Mouse (Mus musculus): ENCODE measurements around the gene Tmbim1. TPM values are rescaled to one million over a fixed set of nuclear protein-coding genes. Genes with fewer than 3 reads are reported as not detected.

Tmbim1 gene
- polyA plus RNA-seq, 1 experiment from 2014 or later = 22.9 TPM

GRCm38 (mm10) chr1:74294733-74295455 is 10.5 kb downstream of the Tmbim1 start:
- ATAC-seq (replicated peaks; ENCODE audit: low FRiP score) (no peak), DNase-seq (ENCODE audit: low spot score) (no peak)
- Histone ChIP-seq H3K36me3 (ENCODE audit: control insufficient read depth, insufficient read depth, low read length) (peaks cover 11% of the 10 kb centered on the region), H3K4me2 (peak overlapping the region; percentile 72), H3K9ac (ENCODE audit: low read depth, low read length) (peak overlapping the region; percentile 48; the same call in 1 of the 2 replicates), H3K27ac (ENCODE audit: low read depth, low read length) (peak overlapping the region; percentile 91), H3K27me3 (replicated peaks; ENCODE audit: control insufficient read depth, insufficient read depth, low read length) (no peaks in the 10 kb centered on the region), H3K9me3 (ENCODE audit: control insufficient read depth, low read length) (no peaks in the 10 kb centered on the region), H3K4me3 (ENCODE audit: low read depth, low read length) (peak overlapping the region; percentile 8; the same call in 1 of the 2 replicates), H3K4me1 (replicated peaks; ENCODE audit: control insufficient read depth, insufficient read depth, low read length) (peaks cover 45% of the 10 kb centered on the region)
- WGBS = 79% methylated on average over 6 of the region's 6 CpGs

- no peaks in the 10 kb centered on the region for H3K9me3 ChIP-seq (ENCODE audit: control insufficient read depth, low read length)
- no peak overlapping the region for H3K4me3 ChIP-seq (ENCODE audit: low read depth, low read length)
- no peak for DNase-seq (ENCODE audit: low spot score)
- H3K27me3 ChIP-seq (replicated peaks; ENCODE audit: control insufficient read depth, insufficient read depth, low read length) = no peaks in the 10 kb centered on the region
- ATAC-seq (replicated peaks; ENCODE audit: low FRiP score) = no peak
- WGBS = 93% methylated on average over 3 of the region's 3 CpGs
- no peak overlapping the region for H3K9ac ChIP-seq (ENCODE audit: low read depth, low read length)
- H3K36me3 ChIP-seq (ENCODE audit: control insufficient read depth, insufficient read depth, low read length) = peaks cover 11% of the 10 kb centered on the region
- H3K4me2 ChIP-seq = no peak overlapping the region
- H3K4me1 ChIP-seq (replicated peaks; ENCODE audit: control insufficient read depth, insufficient read depth, low read length) = peaks cover 38% of the 10 kb centered on the region
- no peak overlapping the region for H3K27ac ChIP-seq (ENCODE audit: low read depth, low read length)
These were observed 11.3 kb downstream of the Tmbim1 start for GRCm38 (mm10) chr1:74294090-74294643.

- WGBS = 88% methylated on average over 8 of the region's 8 CpGs
These were observed 12.0 kb downstream of the Tmbim1 start for GRCm38 (mm10) chr1:74293306-74293960.

DNA sequence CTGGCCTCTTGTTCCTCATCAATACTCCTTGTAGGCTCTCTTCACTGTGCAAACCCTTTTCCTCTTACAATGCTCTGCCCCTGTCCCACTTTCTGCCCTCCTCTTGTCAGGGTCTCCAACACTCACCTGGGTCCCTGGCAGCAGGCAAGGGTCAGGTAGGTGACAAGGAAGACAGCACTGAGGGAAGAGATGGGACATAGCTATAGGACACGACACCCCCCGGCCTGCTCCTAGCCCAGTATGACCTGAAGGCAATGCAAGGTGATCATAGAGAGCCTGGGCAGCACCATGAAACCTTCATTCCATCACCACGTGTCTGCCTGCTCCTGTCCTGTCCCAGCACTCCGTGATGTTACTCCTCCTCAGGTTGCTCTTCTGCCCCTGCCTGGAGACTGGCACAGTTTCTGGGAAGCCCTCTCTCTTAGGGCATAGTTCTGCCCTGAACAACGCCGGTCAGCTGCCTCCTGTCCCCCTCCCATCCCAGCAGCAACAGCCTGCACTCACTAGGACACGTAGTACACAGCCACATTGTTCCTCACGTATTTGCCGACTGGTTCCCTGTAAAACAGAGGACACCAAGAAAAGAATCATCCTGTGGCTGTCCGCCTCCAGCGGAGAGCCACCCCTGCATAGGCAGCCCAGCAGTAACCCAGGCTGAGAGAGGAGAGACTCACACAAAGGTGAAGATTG is 12.9 kb downstream of the Tmbim1 start:
- 90% methylated on average over 11 of the region's 11 CpGs for WGBS
- Histone ChIP-seq H3K27ac (ENCODE audit: low read depth, low read length) (no peak overlapping the region), H3K4me3 (ENCODE audit: low read depth, low read length) (no peak overlapping the region), H3K9me3 (ENCODE audit: control insufficient read depth, low read length) (no peaks in the 10 kb centered on the region), H3K36me3 (ENCODE audit: control insufficient read depth, insufficient read depth, low read length) (peaks cover 11% of the 10 kb centered on the region), H3K4me1 (replicated peaks; ENCODE audit: control insufficient read depth, insufficient read depth, low read length) (peaks cover 39% of the 10 kb centered on the region), H3K4me2 (no peak overlapping the region), H3K27me3 (replicated peaks; ENCODE audit: control insufficient read depth, insufficient read depth, low read length) (no peaks in the 10 kb centered on the region), H3K9ac (ENCODE audit: low read depth, low read length) (no peak overlapping the region)
- ATAC-seq (replicated peaks; ENCODE audit: low FRiP score) (no peak), DNase-seq (ENCODE audit: low spot score) (no peak)

More at GRCm38 (mm10) chr1:74293306-74293960, 12.0 kb downstream of the Tmbim1 start:
- Histone ChIP-seq H3K27me3 (replicated peaks; ENCODE audit: control insufficient read depth, insufficient read depth, low read length) (no peaks in the 10 kb centered on the region), H3K27ac (ENCODE audit: low read depth, low read length) (no peak overlapping the region; the same call in 1 of the 2 replicates), H3K4me1 (replicated peaks; ENCODE audit: control insufficient read depth, insufficient read depth, low read length) (peaks cover 41% of the 10 kb centered on the region), H3K9me3 (ENCODE audit: control insufficient read depth, low read length) (no peaks in the 10 kb centered on the region), H3K4me2 (no peak overlapping the region; the same call in 1 of the 2 replicates), H3K4me3 (ENCODE audit: low read depth, low read length) (no peak overlapping the region), H3K36me3 (ENCODE audit: control insufficient read depth, insufficient read depth, low read length) (peaks cover 11% of the 10 kb centered on the region), H3K9ac (ENCODE audit: low read depth, low read length) (no peak overlapping the region)
- ATAC-seq (replicated peaks; ENCODE audit: low FRiP score) (no peak), DNase-seq (ENCODE audit: low spot score) (no peak)

DNA sequence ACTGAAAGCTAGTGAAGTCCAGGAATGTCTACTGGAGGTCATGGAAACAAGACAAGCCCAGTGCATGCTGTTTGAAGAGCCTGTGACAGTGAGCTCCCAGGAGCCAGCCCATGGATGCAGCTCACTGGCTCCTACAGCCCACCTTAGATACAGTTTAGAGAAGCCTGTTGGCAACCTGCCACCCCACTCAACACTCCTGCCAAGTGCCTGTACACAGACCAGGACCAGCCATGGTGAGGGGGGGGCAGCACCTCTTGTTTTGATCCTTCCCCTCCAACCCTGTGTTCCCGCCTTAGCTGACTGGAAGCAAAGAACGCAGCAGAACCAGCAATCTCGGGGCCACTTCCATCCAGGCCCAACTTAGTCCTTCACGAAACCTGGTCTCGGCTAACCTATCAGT is 15.3 kb downstream of the Tmbim1 start:
- Histone ChIP-seq H3K9ac (ENCODE audit: low read depth, low read length) (no peak overlapping the region), H3K27ac (ENCODE audit: low read depth, low read length) (no peak overlapping the region), H3K4me2 (no peak overlapping the region), H3K27me3 (replicated peaks; ENCODE audit: control insufficient read depth, insufficient read depth, low read length) (no peaks in the 10 kb centered on the region), H3K4me3 (ENCODE audit: low read depth, low read length) (no peak overlapping the region), H3K36me3 (ENCODE audit: control insufficient read depth, insufficient read depth, low read length) (peaks cover 11% of the 10 kb centered on the region), H3K9me3 (ENCODE audit: control insufficient read depth, low read length) (no peaks in the 10 kb centered on the region), H3K4me1 (replicated peaks; ENCODE audit: control insufficient read depth, insufficient read depth, low read length) (peaks cover 24% of the 10 kb centered on the region)
- ATAC-seq (replicated peaks; ENCODE audit: low FRiP score) (no peak), DNase-seq (ENCODE audit: low spot score) (no peak)
- 87% methylated on average over 5 of the region's 5 CpGs for WGBS

GRCm38 (mm10) chr1:74289740-74290139 is 15.7 kb downstream of the Tmbim1 start:
- Histone ChIP-seq H3K4me1 (replicated peaks; ENCODE audit: control insufficient read depth, insufficient read depth, low read length) (peaks cover 20% of the 10 kb centered on the region), H3K9ac (ENCODE audit: low read depth, low read length) (no peak overlapping the region), H3K27me3 (replicated peaks; ENCODE audit: control insufficient read depth, insufficient read depth, low read length) (no peaks in the 10 kb centered on the region), H3K4me2 (no peak overlapping the region), H3K9me3 (ENCODE audit: control insufficient read depth, low read length) (no peaks in the 10 kb centered on the region), H3K27ac (ENCODE audit: low read depth, low read length) (no peak overlapping the region), H3K36me3 (ENCODE audit: control insufficient read depth, insufficient read depth, low read length) (peaks cover 11% of the 10 kb centered on the region), H3K4me3 (ENCODE audit: low read depth, low read length) (no peak overlapping the region)
- no peak for DNase-seq (ENCODE audit: low spot score)
- WGBS = 86% methylated on average over 2 of the region's 2 CpGs
- no peak for ATAC-seq (replicated peaks; ENCODE audit: low FRiP score)

DNA sequence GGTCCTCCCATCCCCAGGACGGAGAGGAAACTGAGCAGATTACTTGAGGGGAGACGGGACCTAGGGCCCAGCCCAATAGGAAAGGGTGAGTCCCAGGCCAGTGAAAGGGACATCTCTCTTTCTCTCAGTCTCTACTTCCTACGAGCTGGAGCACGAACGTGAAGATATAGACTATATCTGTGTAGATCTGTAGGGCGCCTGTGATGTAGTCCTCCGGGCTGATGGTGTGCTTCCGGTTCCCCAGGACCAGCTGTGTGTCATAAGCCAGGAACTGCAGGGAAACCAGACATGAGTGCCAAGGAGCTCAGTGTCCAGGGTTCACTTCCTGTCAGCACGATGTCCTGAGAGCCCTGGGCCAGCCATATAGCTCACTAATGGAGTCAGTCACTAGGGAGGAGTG is 16.2 kb downstream of the Tmbim1 start:
- no peak for ATAC-seq (replicated peaks; ENCODE audit: low FRiP score)
- WGBS = 81% methylated on average over 9 of the region's 9 CpGs
- DNase-seq (ENCODE audit: low spot score) = no peak
- H3K9me3 ChIP-seq (ENCODE audit: control insufficient read depth, low read length) = no peaks in the 10 kb centered on the region
- H3K27me3 ChIP-seq (replicated peaks; ENCODE audit: control insufficient read depth, insufficient read depth, low read length) = no peaks in the 10 kb centered on the region
- H3K4me2 ChIP-seq = no peak overlapping the region
- peaks cover 16% of the 10 kb centered on the region for H3K4me1 ChIP-seq (replicated peaks; ENCODE audit: control insufficient read depth, insufficient read depth, low read length)
- H3K27ac ChIP-seq (ENCODE audit: low read depth, low read length) = no peak overlapping the region
- H3K9ac ChIP-seq (ENCODE audit: low read depth, low read length) = no peak overlapping the region
- H3K4me3 ChIP-seq (ENCODE audit: low read depth, low read length) = no peak overlapping the region
- peaks cover 11% of the 10 kb centered on the region for H3K36me3 ChIP-seq (ENCODE audit: control insufficient read depth, insufficient read depth, low read length)

GRCm38 (mm10) chr1:74288327-74288726 is 17.1 kb downstream of the Tmbim1 start:
- 74% methylated on average over 4 of the region's 4 CpGs for WGBS
- H3K9ac ChIP-seq (ENCODE audit: low read depth, low read length) = 0 out of 2 replicates have a peak overlapping the region, but pooled peaks have one; percentile 2

More at GRCm38 (mm10) chr1:74288327-74288726, 17.1 kb downstream of the Tmbim1 start:
- Histone ChIP-seq H3K4me3 (ENCODE audit: low read depth, low read length) (no peak overlapping the region), H3K4me2 (no peak overlapping the region), H3K9me3 (ENCODE audit: control insufficient read depth, low read length) (no peaks in the 10 kb centered on the region), H3K36me3 (ENCODE audit: control insufficient read depth, insufficient read depth, low read length) (peaks cover 9% of the 10 kb centered on the region), H3K27ac (ENCODE audit: low read depth, low read length) (no peak overlapping the region), H3K27me3 (replicated peaks; ENCODE audit: control insufficient read depth, insufficient read depth, low read length) (no peaks in the 10 kb centered on the region), H3K4me1 (replicated peaks; ENCODE audit: control insufficient read depth, insufficient read depth, low read length) (peaks cover 14% of the 10 kb centered on the region)
- ATAC-seq (replicated peaks; ENCODE audit: low FRiP score) (no peak), DNase-seq (ENCODE audit: low spot score) (no peak)
